ENCODE assay signal across 8 mouse cellular contexts in the genomic region with DNA sequence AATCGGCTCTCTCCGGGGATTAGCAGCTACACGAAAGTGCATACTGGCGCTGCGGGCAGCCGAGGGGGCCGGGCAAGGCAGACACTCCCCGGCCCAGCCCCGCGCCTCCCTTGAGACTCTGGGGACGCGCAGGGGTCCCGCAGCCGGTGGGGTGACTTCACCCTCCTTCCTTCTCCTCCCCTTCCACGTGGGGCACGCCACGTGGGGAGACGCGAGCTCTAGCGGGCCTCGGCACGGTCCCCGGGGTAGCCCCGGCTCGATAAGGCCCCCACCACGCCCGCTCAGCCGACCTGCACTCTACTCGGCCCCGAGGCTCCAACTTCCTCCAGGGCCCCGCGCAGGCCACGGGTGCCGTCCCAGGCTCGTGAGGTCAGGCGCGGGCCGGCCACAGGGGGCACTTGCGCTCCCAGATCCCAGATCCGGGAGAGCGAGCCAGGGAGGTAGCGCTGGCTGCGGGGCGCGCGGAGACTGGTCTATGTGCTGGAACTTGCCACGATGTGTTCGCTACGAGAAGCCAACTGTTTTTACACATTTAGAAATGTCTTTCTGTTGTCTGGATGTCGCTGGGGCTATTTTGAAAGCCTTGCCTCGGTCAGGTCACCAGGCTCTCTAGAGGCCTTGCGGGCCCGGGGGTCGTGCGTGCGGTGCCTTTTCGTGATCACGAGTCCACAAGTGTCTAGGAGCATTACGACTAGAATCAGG. TPM values are rescaled to one million over a fixed set of nuclear protein-coding genes. Genes with fewer than 3 reads are reported as not detected.
DNase-seq lines count a peak whose midpoint lies in the region; ATAC-seq and TF ChIP-seq lines count a peak whose summit lies in the region.

A gene (minus strand): TSS at position 356 of the 702 bp plus-strand sequence.

- H3K27me3 ChIP-seq in Patski: no peaks in the 10 kb centered on the region
- H3K27me3 ChIP-seq in hindbrain, embryonic 12.5 days: peaks cover 13% of the 10 kb centered on the region

- WGBS in hindbrain, embryonic 12.5 days: under 1% methylated on average over 52 of the region's 59 CpGs

- H3K9ac ChIP-seq in hindbrain, embryonic 12.5 days: peak within 1 kb of the TSS; percentile 97

- no peak for TF ChIP-seq CTCF in Patski (IDR thresholded peaks at IDR 0.05)

- no peaks in the 10 kb centered on the region for H3K9me3 ChIP-seq in hindbrain, embryonic 12.5 days (replicated peaks)

- no peaks in the 10 kb centered on the region for H3K36me3 ChIP-seq in hindbrain, embryonic 12.5 days

- CTCF ChIA-PET in Patski (lab: Charles Lee): no interaction called here

- peaks cover 21% of the 10 kb centered on the region for H3K4me1 ChIP-seq in hindbrain, embryonic 12.5 days

- peak; percentile 66 for ATAC-seq in Patski
- peak; percentile 66 for ATAC-seq in hindbrain, embryonic 12.5 days (ENCODE audit: low FRiP score)

- DNase-seq in Patski (ENCODE audit: low read depth, low spot score): no peak
- peak; percentile 81 to 85 for DNase-seq in cerebellum, postnatal 10 days
- peak; percentile 43 to 53 for DNase-seq in frontal cortex, postnatal 36 days (ENCODE audit: low spot score in 2 of 2)
- DNase-seq in layer of hippocampus, postnatal 25 days (ENCODE audit: extremely low spot score in 1 of 2, low spot score in 1 of 2): peak; percentile 45 to 54
- peak; percentile 93 for DNase-seq in lung, postnatal 10 days
- DNase-seq in ovary, postnatal 10 days (ENCODE audit: low spot score): peak; percentile 91
- DNase-seq in thymus, postnatal 4 days: peak; percentile 70

- POLR2A ChIA-PET in Patski (lab: Charles Lee): interaction anchor here (0.6 to 0.7 kb wide), 2 partner anchors 23 to 277 kb away, joined by 3 read pairs; no protein-coding TSS in a partner anchor

- in situ Hi-C loops in Patski (cut with MboI; ENCODE audit: low pct_unique_long_range_greater_than_20kb): no loop called here

- H3K4me2 ChIP-seq in hindbrain, embryonic 12.5 days (replicated peaks): peak within 1 kb of the TSS; percentile 99

- H3K4me3 ChIP-seq in hindbrain, embryonic 12.5 days: peak within 1 kb of the TSS; percentile 96

- H3K27ac ChIP-seq in hindbrain, embryonic 12.5 days: peak within 1 kb of the TSS; percentile 99

RNA-seq across cellular contexts. Expression of the gene that starts here (rescaled TPM):
- polyA plus RNA-seq in Patski (2021): 82.8 TPM
- polyA plus RNA-seq in hindbrain, embryonic 12.5 days (2016; fragmentation: Nextera tagmentation; extraction: Ambion mirVana): 110 and 115 TPM in 2 replicates
- 10 to 100 TPM; 44.8 to 47.5 TPM for total RNA-seq in layer of hippocampus, postnatal 25 days (2021)
